Mouse (Mus musculus) large intestine, adult 2 months (tissue): ENCODE measurements around the gene Mmel1. TPM values are rescaled to one million over a fixed set of nuclear protein-coding genes. Genes with fewer than 3 reads are reported as not detected.

ENCODE experiments used
- DNase-seq: peaks from one replicate; pipeline ENCODE4 v3.0.0-alpha.2; 2012; ENCODE audit warnings: low read depth, low spot score
- WGBS: fragments of 180-500 bp; shearing (Covaris S2); methylation state at CpG from one replicate; pipeline ENCODE4 v1.1.7; 2018; 5-methylcytosine and 5-hydroxymethylcytosine counted together
- polyA plus RNA-seq: library from polyadenylated mRNA; depleted of rRNA; stranded (reverse); fragments of >200 nt; gene quantifications from 2 replicates; pipeline ENCODE4 v1.2.3, GENCODE M21; 2012

Gene Mmel1
- polyA plus RNA-seq, 1 experiment: not detected

DNA sequence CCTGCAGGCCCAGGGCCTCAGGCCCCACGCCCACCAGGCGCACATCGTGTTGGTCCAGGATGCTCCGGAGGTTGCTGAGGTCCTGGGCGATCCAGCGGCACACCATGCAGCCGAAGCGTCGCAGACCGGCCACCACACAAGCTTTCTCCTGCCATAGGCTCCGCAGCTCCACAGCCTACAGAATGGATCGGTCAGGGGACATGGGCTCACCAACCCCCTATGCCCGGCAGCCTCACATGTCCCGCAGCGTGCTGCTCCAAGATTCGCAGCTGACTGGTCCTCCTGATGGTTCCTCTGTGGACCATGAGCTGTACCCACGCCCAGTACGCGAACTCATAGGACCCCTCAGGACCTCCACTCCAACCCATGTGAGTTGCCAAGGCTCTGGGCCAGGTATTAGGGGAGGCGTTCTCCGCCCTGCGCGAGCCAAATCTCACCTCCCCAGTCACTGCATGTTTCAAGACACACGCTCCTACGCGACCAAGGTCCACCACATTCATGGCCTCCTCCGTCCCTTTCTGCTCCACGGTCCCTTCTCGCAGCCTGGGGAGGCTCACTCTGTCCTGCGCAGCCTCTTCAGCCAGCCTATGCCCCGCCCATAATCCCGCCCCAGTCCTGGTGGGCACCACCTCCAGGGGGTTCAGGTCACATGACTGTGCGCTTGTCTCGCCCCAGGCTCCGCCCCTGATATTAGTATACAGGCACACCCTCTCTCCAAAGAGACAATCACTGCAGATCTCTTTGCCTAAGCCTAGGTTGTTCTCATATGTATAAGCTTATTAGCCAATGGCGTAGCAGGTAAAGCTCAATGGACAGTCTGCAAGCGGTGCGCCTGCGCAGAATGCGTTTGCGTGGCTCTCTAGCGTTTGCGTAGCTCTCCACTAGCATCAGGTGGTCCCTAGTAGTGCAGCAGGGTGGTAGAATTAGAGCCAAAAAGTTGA is 29.4 kb downstream of the Mmel1 start, which contains the start of gene Fam213b:
Fam213b (minus strand) TSS at position 630 of the 941 bp plus-strand sequence.
- DNase-seq: peak; percentile 87
- WGBS: 2% methylated on average over 43 of the region's 43 CpGs

DNA sequence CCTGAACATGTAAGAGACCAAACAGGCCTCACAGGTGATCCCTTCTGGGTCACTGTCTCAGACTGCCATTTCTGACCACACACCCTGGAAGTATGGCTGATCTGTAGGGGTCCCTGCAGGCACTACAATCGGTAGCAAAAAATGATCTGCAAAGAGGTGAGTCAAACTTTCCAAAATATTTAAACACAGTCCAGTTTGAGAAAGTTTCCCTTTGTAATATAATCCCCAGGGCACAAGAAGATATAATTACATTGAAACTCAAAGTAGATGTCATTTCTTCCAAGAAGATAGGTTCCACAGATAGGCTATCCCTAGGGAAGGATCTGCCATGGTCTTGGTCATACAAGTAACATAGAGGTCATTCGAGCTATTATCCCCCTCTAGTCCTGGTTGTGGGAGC is 33.0 kb downstream of the Mmel1 start:
- DNase-seq: no peak
- WGBS: 83% methylated on average over 2 of the region's 2 CpGs

- 1% methylated on average over 16 of the region's 16 CpGs for WGBS
- DNase-seq: peak; percentile 82
These were observed 35.0 kb downstream of the Mmel1 start for GRCm38 (mm10) chr4:154904185-154905071.

DNA sequence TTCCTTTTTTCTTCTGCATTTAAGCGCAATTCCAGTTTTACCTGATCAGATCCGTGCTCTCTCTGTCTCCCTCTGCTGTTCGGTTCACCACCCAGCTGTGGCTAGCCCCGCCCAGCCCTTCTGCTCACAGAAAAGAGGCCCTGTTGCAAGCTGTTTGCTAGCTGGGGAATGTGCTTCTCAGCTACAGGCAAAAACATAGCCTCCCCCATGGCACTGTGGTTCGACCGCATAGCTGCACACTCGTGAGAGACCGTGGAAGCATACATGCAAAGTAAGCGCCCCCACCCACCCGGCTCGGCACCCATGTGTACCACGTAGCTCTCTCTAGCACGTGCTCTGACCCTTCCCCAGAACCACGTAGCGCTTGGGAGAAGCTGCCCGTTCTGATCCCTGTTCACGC is 38.4 kb downstream of the Mmel1 start:
- DNase-seq: no peak

GRCm38 (mm10) chr4:154908490-154908889 is 39.1 kb downstream of the Mmel1 start:
- WGBS: 75% methylated on average over 5 of the region's 5 CpGs
- DNase-seq: no peak

More for the DNA sequence above, 38.4 kb downstream of the Mmel1 start:
- WGBS: 30% methylated on average over 17 of the region's 17 CpGs

GRCm38 (mm10) chr4:154910606-154911522 is 41.5 kb downstream of the Mmel1 start:
- DNase-seq: no peak
- WGBS: 45% methylated on average over 15 of the region's 15 CpGs

- DNase-seq: no peak
- 21% methylated on average over 2 of the region's 2 CpGs for WGBS
These were observed 42.3 kb downstream of the Mmel1 start for GRCm38 (mm10) chr4:154911644-154912043.

- no peak for DNase-seq
- 88% methylated on average over 3 of the region's 3 CpGs for WGBS
These were observed 44.5 kb downstream of the Mmel1 start for GRCm38 (mm10) chr4:154913845-154914244.

DNA sequence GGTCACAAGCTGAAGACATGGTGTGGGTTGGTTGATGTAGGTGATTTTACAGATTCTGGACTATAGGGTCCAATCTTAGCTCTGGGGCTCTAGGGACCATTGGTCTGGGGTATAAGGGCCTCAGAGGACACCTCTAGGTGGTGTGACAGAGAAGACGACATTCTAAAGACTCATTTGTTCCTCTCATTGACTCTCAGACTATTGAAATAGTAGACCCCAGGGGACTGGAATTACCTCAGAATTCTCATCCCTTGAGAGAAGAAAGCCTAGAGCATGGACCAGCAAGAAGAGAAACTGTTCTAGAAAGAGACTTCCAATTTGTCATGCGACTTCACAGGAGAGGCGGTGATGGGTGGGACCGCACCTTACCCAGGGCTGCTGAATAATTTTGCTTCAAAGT is 44.9 kb downstream of the Mmel1 start:
- 91% methylated on average over 4 of the region's 4 CpGs for WGBS
- no peak for DNase-seq

- DNase-seq: no peak
- 27% methylated on average over 3 of the region's 3 CpGs for WGBS
These were observed 45.3 kb downstream of the Mmel1 start for GRCm38 (mm10) chr4:154914707-154915106.

GRCm38 (mm10) chr4:154915286-154915685 is 45.9 kb downstream of the Mmel1 start:
- WGBS: 69% methylated on average over 10 of the region's 10 CpGs
- DNase-seq: no peak

DNA sequence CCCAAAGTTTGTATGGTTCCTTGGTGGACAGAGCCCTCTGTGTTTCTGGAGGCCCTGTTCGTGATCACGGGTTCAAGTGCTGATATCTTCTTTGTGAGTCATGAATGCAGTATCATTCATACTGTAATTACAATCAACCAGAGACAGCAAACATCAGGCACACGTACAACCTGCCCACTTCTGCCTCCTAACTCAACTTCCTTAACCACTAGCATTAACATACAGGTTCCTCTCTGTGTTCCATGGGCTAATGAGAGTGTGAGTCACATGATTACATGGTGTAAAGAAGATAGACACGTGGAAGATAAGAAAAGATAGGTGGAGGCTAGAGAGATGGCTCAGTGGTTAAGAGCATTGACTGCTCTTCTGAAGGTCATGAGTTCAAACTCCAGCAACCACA is 47.3 kb downstream of the Mmel1 start:
- 53% methylated on average over 4 of the region's 4 CpGs for WGBS
- no peak for DNase-seq

DNA sequence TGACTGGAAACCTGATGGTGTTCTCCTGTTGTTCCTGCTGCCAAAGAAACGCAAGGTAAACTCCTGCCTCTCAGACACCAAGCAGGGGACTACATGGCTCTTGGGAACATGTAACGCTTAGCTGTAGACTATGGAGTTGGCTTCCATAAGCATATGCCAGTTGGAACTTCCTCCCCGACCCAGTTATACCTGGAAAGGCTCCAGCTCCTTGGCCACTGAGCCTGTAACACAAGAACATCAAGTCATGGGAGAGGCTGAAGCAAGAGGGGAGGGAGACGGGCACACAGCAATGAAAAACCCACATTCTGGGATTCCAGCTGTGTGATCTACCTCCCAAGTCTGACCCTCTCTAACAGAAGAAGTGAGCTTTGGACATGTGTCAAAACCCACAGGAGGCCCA is 52.9 kb downstream of the Mmel1 start:
- WGBS: 68% methylated on average over 4 of the region's 4 CpGs

DNA sequence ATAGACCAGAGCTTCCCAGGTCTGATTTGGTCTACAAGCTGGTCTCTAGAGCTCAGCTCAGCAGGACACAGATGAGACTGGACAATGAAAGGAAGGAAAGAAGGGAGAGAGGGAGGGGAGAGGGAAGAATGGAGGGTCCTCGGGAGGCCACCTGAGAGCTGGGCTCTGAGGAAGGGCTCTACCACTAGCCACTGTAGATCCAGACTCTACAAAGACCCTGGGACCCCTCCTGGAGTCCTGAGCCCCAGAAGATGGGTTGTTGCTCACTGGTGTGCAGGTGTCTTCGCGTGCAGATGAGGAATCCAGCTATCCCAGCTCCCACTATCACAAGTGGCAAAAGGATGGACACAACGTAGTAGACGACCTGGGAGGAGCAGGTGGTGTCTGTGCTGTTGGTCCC is 53.5 kb downstream of the Mmel1 start:
- no peak for DNase-seq
- WGBS: 88% methylated on average over 5 of the region's 5 CpGs

More for the DNA sequence above, 52.9 kb downstream of the Mmel1 start:
- DNase-seq: no peak

DNA sequence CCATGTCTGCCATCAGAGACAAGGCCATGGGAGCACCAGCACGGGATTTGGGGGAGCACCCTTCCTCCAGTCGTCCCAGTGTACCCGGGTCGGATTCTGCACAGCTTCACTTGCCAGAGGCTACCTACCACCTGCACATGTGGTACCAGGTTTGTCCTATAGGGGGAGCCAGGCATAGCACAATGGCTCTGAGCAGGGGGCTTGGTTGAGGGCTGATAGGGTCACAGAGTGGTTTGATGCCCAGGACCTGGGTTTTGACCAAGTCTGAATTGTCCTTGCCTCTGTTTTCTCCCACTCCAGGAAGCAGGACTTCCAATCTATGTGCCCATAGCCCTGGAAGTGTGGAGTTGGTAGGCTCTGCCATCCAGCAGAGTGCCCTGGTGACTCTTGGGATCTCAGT is 56.0 kb downstream of the Mmel1 start:
- 77% methylated on average over 4 of the region's 4 CpGs for WGBS

GRCm38 (mm10) chr4:154926969-154927898 is 57.8 kb downstream of the Mmel1 start:
- DNase-seq: no peak
- WGBS: 14% methylated on average over 9 of the region's 9 CpGs

More for the DNA sequence above, 56.0 kb downstream of the Mmel1 start:
- no peak for DNase-seq

DNA sequence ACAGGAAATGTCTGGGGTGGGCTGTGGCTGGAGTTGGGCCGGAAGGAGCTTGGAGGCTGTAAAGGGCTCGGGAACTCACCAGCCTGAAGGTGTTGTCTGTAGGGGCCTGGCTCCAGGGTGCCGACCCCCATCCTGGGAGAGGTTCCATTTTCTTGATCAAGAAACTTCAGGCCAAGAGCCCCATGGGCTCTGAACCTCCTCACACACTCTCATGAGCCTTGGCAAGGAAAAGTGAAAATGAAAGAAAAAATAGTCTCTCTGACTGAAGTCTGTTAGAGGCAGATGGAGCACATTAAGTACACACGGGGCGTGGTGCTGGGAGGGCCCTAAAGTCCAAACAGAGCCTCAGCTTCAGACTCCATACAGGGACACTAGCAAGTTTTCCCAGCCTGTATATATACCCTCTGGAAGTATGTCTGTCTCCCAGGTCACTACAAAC is 58.5 kb downstream of the Mmel1 start:
- WGBS: 2% methylated on average over 5 of the region's 5 CpGs
- DNase-seq: no peak

- 24% methylated on average over 12 of the region's 12 CpGs for WGBS
- DNase-seq: no peak
These were observed 59.2 kb downstream of the Mmel1 start, which contains the start of gene Tnfrsf14 for GRCm38 (mm10) chr4:154928395-154929087. Gene Tnfrsf14 (minus strand): TSS chr4:154928563.
